Mouse (Mus musculus) urinary bladder, postnatal 4 days (tissue): Measurements from ENCODE around the gene Fth1.
"Not testable (repeated sequence)": the region's sequence is repeated elsewhere in the genome, so short reads cannot be mapped to it uniquely, and the experiment has no call there.

ENCODE experiments used
- DNase-seq, 2 experiments: peaks; one replicate each; pipeline ENCODE4 v3.0.0; 2021 to 2022; ENCODE audit warnings: low spot score in 2 of 2

Fth1 gene

DNA sequence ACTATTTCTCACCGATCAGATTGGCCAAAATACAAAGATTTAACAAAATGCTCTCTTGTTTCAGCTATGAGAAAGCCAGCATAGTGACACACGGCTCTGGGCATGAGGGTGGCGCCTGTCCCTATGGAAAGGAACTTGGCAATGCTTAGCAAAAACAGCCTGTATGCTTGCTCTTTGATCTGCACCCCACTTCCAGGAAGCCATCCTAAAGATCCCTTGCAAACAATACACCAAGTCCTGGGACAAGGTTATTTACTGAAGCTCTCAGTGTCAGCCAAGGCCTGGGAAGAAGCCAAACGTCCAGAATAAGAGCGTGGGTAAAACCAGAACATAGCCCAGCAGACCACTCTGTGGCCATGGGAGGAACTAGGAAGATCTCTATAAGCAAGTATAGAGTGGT is 19.6 kb upstream of the Fth1 start:
- DNase-seq = no peak

GRCm38 (mm10) chr19:9964205-9964916 is 16.0 kb upstream of the Fth1 start:
- DNase-seq = no peak

GRCm38 (mm10) chr19:9966096-9966867 is 14.1 kb upstream of the Fth1 start:
- DNase-seq = no peak

DNA sequence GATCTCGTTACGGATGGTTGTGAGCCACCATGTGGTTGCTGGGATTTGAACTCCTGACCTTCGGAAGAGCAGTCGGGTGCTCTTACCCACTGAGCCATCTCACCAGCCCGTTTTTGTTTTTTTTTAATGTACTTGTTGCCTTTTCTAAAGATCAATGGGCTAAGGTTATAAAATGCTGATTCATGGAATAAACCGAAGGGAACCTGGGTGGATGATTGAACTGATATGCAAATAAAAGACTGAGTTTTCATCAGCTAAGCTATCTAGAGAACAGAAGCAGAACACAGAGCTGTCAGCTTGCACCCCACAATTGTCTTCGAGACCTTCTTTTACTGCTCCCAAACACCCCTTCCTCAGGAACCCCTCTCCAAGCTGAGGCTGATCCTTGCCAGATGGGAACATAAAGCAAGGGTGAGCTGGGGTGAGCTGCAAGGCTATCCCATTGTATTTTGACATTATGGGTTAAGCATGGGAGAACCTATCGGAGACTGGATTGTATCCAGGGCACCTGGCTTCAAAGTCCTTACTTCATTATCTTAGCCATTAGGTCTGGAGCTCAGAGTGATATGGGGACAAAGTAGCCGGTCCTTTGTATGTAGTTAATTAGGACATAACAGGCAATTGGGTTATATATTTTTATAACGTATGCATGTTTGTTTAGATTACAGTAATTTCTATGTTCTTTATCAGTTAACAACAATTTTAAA is 12.2 kb upstream of the Fth1 start:
- no peak for DNase-seq

- DNase-seq = not testable (repeated sequence)
Measured at GRCm38 (mm10) chr19:9974853-9975252, 5.5 kb upstream of the Fth1 start.

DNA sequence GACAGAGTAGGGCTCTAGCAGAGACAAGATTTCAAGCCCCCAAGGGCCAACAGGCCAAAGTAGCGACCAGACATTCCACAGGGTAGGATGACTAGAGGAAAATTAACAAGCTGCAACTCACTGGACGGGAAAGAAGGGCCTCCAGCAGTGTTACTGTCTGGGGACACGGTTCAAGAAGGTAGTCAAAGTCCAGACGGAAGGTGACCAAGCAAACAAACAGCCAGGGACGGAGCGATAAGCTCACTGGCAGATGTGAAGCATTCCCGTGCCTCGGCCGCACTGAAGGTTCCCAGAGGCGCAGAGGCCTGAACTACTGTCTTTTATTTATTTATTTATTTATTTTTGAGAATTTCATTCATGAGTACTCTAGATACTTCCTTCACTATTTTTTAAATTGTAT is 3.3 kb upstream of the Fth1 start:
- no peak for DNase-seq

DNA sequence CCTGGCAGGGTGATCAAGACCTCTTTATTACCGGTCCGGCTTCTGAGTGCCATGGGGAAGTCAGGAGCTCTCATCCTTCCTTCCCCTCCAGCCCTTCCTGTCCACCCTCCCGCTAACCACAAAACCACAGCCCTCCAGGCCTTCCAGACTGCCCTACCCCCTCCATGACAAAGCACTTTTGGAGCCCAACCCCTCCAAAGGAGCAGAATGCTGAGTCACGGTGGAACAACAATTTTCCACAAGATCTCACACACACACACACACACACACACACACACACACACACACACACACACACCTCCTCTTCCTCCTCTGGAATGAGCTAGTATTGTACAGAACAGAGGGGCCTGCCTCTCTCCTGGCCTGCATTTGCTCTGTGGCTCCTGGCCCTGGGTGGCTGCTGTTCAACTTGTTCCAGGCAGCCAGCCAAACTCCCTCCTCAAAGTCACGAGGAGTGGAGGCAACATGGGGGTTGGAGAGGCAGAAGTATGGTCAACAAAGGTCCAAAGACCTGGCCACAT is 1.9 kb upstream of the Fth1 start:
- peak; percentile 77 to 85 for DNase-seq

DNA sequence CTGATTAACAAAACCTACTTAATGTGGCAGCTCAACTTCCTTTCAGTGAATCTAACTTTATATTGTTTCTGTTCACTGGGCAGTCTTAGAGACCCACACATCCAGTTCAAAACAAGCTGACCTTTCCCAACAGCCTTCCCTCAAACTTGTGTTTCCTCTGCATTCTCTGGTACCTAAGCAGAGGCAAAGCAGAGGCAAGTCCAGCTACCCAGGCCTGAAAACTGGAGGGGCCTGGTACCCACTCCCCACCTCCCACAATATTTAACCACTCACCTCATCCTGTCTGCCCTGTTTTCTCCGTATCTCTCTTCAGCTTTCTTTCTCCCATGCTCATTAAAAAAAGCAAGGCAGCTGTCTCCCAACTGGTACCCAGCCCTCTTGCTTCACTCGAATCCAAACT is 1.2 kb upstream of the Fth1 start:
- no peak for DNase-seq

DNA sequence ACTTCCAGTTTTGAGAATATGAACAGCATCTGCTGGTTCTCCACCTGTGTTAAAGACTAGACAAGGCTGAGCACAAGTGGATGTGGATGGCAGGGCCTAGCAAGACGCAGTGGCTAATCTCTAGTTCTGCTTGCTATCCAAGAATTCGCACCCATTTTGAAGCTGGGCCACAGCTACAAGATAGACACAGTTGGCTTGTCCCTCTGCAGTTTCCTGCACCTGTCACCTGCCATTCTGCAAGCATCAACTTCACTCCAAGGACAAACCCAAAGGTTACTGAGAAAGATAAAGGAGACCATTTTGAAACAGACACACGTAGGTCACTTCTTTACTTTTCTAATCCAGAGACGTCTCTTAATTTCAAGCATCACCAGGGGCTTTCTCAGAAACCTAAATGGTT is 1.2 kb downstream of the Fth1 start:
- no peak for DNase-seq

- peak; percentile 96 for DNase-seq
Measured at GRCm38 (mm10) chr19:9982151-9982851, 1.9 kb downstream of the Fth1 start.

DNA sequence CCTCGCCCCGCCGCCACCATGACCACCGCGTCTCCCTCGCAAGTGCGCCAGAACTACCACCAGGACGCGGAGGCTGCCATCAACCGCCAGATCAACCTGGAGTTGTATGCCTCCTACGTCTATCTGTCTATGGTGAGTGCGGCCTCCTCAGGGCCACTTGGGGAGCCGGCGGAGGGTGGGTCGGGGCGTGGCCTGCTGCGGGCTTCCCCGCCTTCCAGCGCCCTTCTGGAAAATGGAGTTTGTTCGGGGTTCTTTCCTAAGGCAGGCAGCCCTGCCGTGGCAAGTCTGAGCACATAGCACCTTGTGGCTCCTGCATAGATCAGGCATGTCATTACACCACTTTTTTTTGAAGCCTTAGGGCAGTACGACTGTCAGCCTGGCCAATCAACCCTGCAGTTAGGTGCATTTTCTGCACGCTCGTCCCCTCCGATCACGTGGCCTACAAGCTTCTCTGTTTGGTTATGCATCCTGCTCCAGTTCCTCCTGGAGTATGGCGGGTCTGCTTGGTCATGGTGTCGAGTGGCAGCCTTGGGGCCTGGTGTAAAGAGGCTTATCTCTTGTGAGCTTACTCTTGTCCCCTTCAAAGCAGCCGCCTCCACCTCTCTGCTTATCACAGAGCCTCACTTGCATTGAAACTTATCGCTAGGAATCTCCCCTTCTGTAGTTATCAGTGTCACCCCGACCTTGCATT is 2.6 kb downstream of the Fth1 start:
- peak; percentile 73 to 79 for DNase-seq

GRCm38 (mm10) chr19:9984111-9985055 is 4.0 kb downstream of the Fth1 start:
- no peak for DNase-seq

DNA sequence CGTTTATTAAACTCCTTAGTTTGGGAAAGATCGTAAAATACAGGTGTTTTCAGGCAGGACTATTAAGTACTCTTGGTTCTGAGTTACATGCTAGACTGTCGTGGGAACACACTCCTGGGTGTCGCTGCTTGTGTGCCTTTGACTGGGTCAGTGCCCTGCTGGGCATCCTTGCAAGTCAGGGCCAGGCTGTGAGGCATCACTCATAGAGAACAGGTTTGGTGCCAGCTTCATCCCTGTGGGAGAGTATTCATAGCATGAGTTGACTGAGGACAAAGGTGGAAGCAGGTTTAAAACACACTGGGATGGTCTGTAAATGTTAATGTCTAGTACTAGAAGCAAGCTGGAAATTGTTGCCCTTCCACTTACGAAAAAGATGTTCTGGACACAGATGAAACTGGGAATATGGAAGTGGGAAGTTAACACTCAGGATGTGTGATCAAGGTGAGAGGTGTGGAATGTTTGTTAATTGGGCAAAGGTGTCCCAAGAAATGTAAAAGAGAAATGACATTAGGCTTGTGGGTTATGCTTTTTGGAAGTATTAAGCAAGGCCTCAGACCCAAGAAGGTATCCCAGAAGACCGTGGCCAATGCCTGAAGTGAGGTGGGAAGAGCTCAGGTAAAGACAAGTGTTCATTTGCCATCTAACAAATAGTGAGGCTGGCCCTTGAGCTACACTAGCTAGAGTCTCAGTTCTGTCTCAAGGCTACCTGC is 4.9 kb downstream of the Fth1 start:
- no peak for DNase-seq

- no peak for DNase-seq
Measured at GRCm38 (mm10) chr19:9985900-9986421, 5.6 kb downstream of the Fth1 start.

DNA sequence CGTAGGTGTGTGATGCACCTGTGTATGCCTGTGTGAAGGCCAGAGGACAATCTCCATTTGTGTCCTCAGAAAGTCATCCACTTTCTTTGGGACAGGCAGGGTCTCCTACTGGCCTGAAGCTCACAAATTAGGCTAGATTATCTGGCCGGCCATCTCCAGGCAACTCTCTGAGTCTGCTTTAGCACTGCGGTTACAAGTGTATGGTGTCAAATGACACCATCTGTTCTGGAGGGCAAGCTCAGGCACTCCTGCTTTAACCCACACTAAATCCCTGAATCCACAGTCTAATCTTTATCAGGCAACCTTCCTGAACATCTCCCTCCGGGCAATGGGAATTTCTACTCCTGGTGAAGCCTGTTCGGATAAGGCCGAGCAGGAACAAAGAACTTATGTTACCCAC is 6.8 kb downstream of the Fth1 start:
- DNase-seq = no peak

- no peak for DNase-seq
Measured at GRCm38 (mm10) chr19:9987593-9987992, 7.2 kb downstream of the Fth1 start.

- no peak for DNase-seq
Measured at GRCm38 (mm10) chr19:9989171-9989883, 8.9 kb downstream of the Fth1 start.

- no peak for DNase-seq
Measured at GRCm38 (mm10) chr19:9989884-9990256, 9.5 kb downstream of the Fth1 start.

GRCm38 (mm10) chr19:9991304-9991703 is 10.9 kb downstream of the Fth1 start:
- peak; percentile 69 to 85 for DNase-seq
